Mouse (Mus musculus) forebrain, embryonic 12.5 days (tissue): ENCODE measurements around the gene Adgra3. TPM values are rescaled to one million over a fixed set of nuclear protein-coding genes. Genes with fewer than 3 reads are reported as not detected.

Source experiments
- ATAC-seq: fragments of 200-750 bp; cut with Nextera tagmentation; 2 replicates; pipeline ENCODE4 v1.8.0; 2017; ENCODE audit warnings: moderate TSS enrichment; ENCODE audit not compliant: low FRiP score
- H3K27ac ChIP-seq: fragments of 300-500 bp; sonication (generic); 2 replicates; pipeline ENCODE4 v1.5.1; 2016; ENCODE audit warnings: mild to moderate bottlenecking
- H3K27me3 ChIP-seq: fragments of 300-500 bp; sonication (generic); 2 replicates; pipeline ENCODE4 v1.6.1; 2016; ENCODE audit warnings: mild to moderate bottlenecking
- H3K36me3 ChIP-seq: fragments of 300-500 bp; sonication (generic); replicated peaks from 2 replicates; pipeline ENCODE4 v1.6.1; 2016; ENCODE audit warnings: mild to moderate bottlenecking
- H3K4me1 ChIP-seq: fragments of 300-500 bp; sonication (generic); 2 replicates; pipeline ENCODE4 v1.6.1; 2016
- H3K4me2 ChIP-seq: fragments of 300-500 bp; sonication (generic); 2 replicates; pipeline ENCODE4 v1.6.1; 2016; ENCODE audit warnings: mild to moderate bottlenecking, moderate library complexity
- H3K4me3 ChIP-seq: fragments of 300-500 bp; sonication (generic); replicated peaks from 2 replicates; pipeline ENCODE4 v1.5.1; 2016; ENCODE audit warnings: mild to moderate bottlenecking
- H3K9ac ChIP-seq: fragments of 300-500 bp; sonication (generic); 2 replicates; pipeline ENCODE4 v1.6.1; 2016; ENCODE audit warnings: mild to moderate bottlenecking
- H3K9me3 ChIP-seq: fragments of 300-500 bp; sonication (generic); 2 replicates; pipeline ENCODE4 v1.6.1; 2016
- WGBS: fragments of 180-500 bp; shearing (Covaris S2); methylation state at CpG from one replicate; pipeline ENCODE4 v1.1.7; 2016; 5-methylcytosine and 5-hydroxymethylcytosine counted together
- polyA plus RNA-seq: library from polyadenylated mRNA; unstranded; fragments of >200 nt; fragmentation: Nextera tagmentation; extraction: Ambion mirVana; gene quantifications from 2 replicates; pipeline ENCODE4 v1.2.1, GENCODE M21; 2016

Gene Adgra3
- polyA plus RNA-seq, 1 experiment from 2014 or later: 48.2 TPM

GRCm38 (mm10) chr5:49961478-49962431 is 97.1 kb downstream of the Adgra3 start:
- Histone ChIP-seq H3K9ac (no peak overlapping the region), H3K9me3 (no peaks in the 10 kb centered on the region), H3K4me3 (no peak overlapping the region), H3K4me2 (no peak overlapping the region), H3K4me1 (no peaks in the 10 kb centered on the region), H3K27me3 (no peaks in the 10 kb centered on the region), H3K27ac (no peak overlapping the region), H3K36me3 (peaks cover 70% of the 10 kb centered on the region)
- WGBS: 87% methylated on average over 20 of the region's 20 CpGs
- ATAC-seq: peak; percentile 76

GRCm38 (mm10) chr5:49936354-49936753 is 122.5 kb downstream of the Adgra3 start:
- Histone ChIP-seq H3K27me3 (no peaks in the 10 kb centered on the region), H3K4me1 (no peaks in the 10 kb centered on the region), H3K9ac (no peak overlapping the region), H3K9me3 (no peaks in the 10 kb centered on the region), H3K4me2 (no peak overlapping the region), H3K27ac (no peak overlapping the region), H3K36me3 (no peaks in the 10 kb centered on the region), H3K4me3 (no peak overlapping the region)
- WGBS: 74% methylated on average over 1 of the region's 1 CpGs
- ATAC-seq: no peak

- no peaks in the 10 kb centered on the region for H3K36me3 ChIP-seq
- H3K4me1 ChIP-seq: no peaks in the 10 kb centered on the region
- H3K27me3 ChIP-seq: no peaks in the 10 kb centered on the region
- no peak overlapping the region for H3K4me3 ChIP-seq
- H3K4me2 ChIP-seq: no peak overlapping the region
- H3K27ac ChIP-seq: no peak overlapping the region
- no peak for ATAC-seq
- no peaks in the 10 kb centered on the region for H3K9me3 ChIP-seq
- no peak overlapping the region for H3K9ac ChIP-seq
Measured at GRCm38 (mm10) chr5:49924712-49925111, 134.1 kb downstream of the Adgra3 start.

- no peak for ATAC-seq
- Histone ChIP-seq H3K9ac (no peak overlapping the region), H3K36me3 (no peaks in the 10 kb centered on the region), H3K9me3 (no peaks in the 10 kb centered on the region), H3K4me2 (no peak overlapping the region), H3K27me3 (no peaks in the 10 kb centered on the region), H3K4me1 (no peaks in the 10 kb centered on the region), H3K4me3 (no peak overlapping the region), H3K27ac (no peak overlapping the region)
- WGBS: 58% methylated on average over 2 of the region's 2 CpGs
Measured at GRCm38 (mm10) chr5:49915695-49916106, 143.1 kb downstream of the Adgra3 start.
